Mouse (Mus musculus): ENCODE measurements around the gene Rapgef4.

DNA sequence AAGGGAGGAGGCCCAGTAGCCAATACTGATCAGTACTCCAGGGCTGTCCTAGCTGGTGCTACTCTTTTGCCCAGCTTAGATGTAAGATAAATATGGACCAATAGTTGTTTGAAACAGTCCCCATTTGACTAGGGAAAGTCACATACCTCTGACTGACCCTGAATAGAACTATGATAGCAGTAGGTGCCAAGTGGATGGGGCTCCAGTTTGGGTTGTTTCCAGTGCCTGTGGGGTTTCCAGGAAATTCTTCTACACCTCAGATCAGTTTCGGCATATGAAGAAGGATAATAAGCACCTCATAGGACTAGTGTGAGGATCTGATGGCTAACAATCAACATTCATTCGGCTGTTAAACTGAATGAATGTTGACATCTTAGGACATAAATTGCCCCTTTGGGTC is 36.1 kb downstream of the Rapgef4 start:
- no peak for TF ChIP-seq CTCF (IDR thresholded peaks at IDR 0.05; ENCODE audit: borderline replicate concordance, insufficient read depth, low read depth, low read length)
- TF ChIP-seq POLR2A (IDR thresholded peaks at IDR 0.05; ENCODE audit: borderline replicate concordance, insufficient read depth, low read length), result no peak
